Mouse (Mus musculus): ENCODE results near the gene Naa11. TPM values are rescaled to one million over a fixed set of nuclear protein-coding genes. Genes with fewer than 3 reads are reported as not detected.

Naa11 gene
- polyA plus RNA-seq, 1 experiment from 2014 or later = not detected

- Histone ChIP-seq H3K36me3 (no peaks in the 10 kb centered on the region), H3K9me3 (replicated peaks) (no peaks in the 10 kb centered on the region), H3K9ac (no peak overlapping the region), H3K27ac (no peak overlapping the region), H3K4me3 (no peak overlapping the region), H3K27me3 (no peaks in the 10 kb centered on the region), H3K4me2 (replicated peaks) (no peak overlapping the region), H3K4me1 (no peaks in the 10 kb centered on the region)
- no peak for ATAC-seq (ENCODE audit: low FRiP score)
- WGBS = 37% methylated on average over 3 of the region's 3 CpGs
Measured at GRCm38 (mm10) chr5:97334794-97335193, 57.4 kb downstream of the Naa11 start.

Other genes with a start within 250 kb of the Naa11 start
- gene Gk2, start 64.6 kb upstream of the Naa11 start, polyA plus RNA-seq (2016; fragmentation: Nextera tagmentation; extraction: Ambion mirVana) = not detected in 2 replicates